Mouse (Mus musculus) lung, embryonic 16.5 days (tissue): Measurements from ENCODE around the gene G430095P16Rik. TPM values are rescaled to one million over a fixed set of nuclear protein-coding genes. Genes with fewer than 3 reads are reported as not detected.

Experiments
- ATAC-seq: fragments of 200-750 bp; cut with Nextera tagmentation; 2 replicates; pipeline ENCODE4 v1.8.0; 2017; ENCODE audit warnings: low read depth, mild to moderate bottlenecking, moderate library complexity
- H3K27ac ChIP-seq: fragments of 300-500 bp; sonication (generic); 2 replicates; pipeline ENCODE4 v1.5.1; 2014; ENCODE audit warnings: mild to moderate bottlenecking, control low read depth, low read length
- H3K27me3 ChIP-seq: fragments of 300-500 bp; sonication (generic); 2 replicates; pipeline ENCODE4 v1.6.1; 2014; ENCODE audit warnings: low read depth, low read length, mixed read lengths; ENCODE audit not compliant: control insufficient read depth, insufficient read depth
- H3K36me3 ChIP-seq: fragments of 300-500 bp; sonication (generic); 2 replicates; pipeline ENCODE4 v1.6.1; 2014; ENCODE audit warnings: low read length; ENCODE audit not compliant: control insufficient read depth, insufficient read depth
- H3K4me1 ChIP-seq: fragments of 300-500 bp; sonication (generic); replicated peaks from 2 replicates; pipeline ENCODE4 v1.6.1; 2014; ENCODE audit warnings: low read length, mixed read lengths; ENCODE audit not compliant: control insufficient read depth, insufficient read depth
- H3K4me2 ChIP-seq: fragments of 300-500 bp; sonication (generic); 2 replicates; pipeline ENCODE4 v1.6.1; 2014; ENCODE audit warnings: low read depth, low read length, control low read depth
- H3K4me3 ChIP-seq: fragments of 300-500 bp; sonication (generic); 2 replicates; pipeline ENCODE4 v1.5.1; 2014; ENCODE audit warnings: mild to moderate bottlenecking, low read length, control low read depth
- H3K9ac ChIP-seq: fragments of 300-500 bp; sonication (generic); 2 replicates; pipeline ENCODE4 v1.6.1; 2014; ENCODE audit warnings: low read length, control low read depth
- H3K9me3 ChIP-seq: fragments of 300-500 bp; sonication (generic); 2 replicates; pipeline ENCODE4 v1.6.1; 2016; ENCODE audit warnings: low read length; ENCODE audit not compliant: control insufficient read depth
- WGBS: fragments of 180-500 bp; shearing (Covaris S2); extraction: QIAGEN DNeasy Blood & Tissue Kit; methylation state at CpG from one replicate; pipeline ENCODE4 v1.1.7; 2014; 5-methylcytosine and 5-hydroxymethylcytosine counted together
- polyA plus RNA-seq: library from polyadenylated mRNA; unstranded; fragments of >200 nt; fragmentation: Nextera tagmentation; extraction: Ambion mirVana; gene quantifications from 2 replicates; pipeline ENCODE4 v1.2.1, GENCODE M21; 2015

G430095P16Rik gene
- polyA plus RNA-seq, 1 experiment from 2014 or later = 3.1 TPM

GRCm38 (mm10) chr8:84760405-84760805 is 37.6 kb downstream of the G430095P16Rik start:
- no peaks in the 10 kb centered on the region for H3K27me3 ChIP-seq
- no peak overlapping the region for H3K4me2 ChIP-seq
- WGBS = 47% methylated on average over 7 of the region's 7 CpGs
- no peak overlapping the region for H3K9ac ChIP-seq
- H3K27ac ChIP-seq = no peak overlapping the region
- H3K4me3 ChIP-seq = no peak overlapping the region
- H3K4me1 ChIP-seq = peaks cover 15% of the 10 kb centered on the region
- H3K36me3 ChIP-seq = peaks cover 12% of the 10 kb centered on the region
- no peak for ATAC-seq
- H3K9me3 ChIP-seq = no peaks in the 10 kb centered on the region

- Histone ChIP-seq H3K36me3 (peaks cover 9% of the 10 kb centered on the region), H3K27me3 (no peaks in the 10 kb centered on the region), H3K9me3 (no peaks in the 10 kb centered on the region), H3K9ac (no peak overlapping the region), H3K4me1 (peaks cover 20% of the 10 kb centered on the region), H3K4me2 (no peak overlapping the region), H3K4me3 (no peak overlapping the region), H3K27ac (no peak overlapping the region)
- no peak for ATAC-seq
- WGBS = 57% methylated on average over 2 of the region's 2 CpGs
Measured at GRCm38 (mm10) chr8:84760901-84761300, 38.1 kb downstream of the G430095P16Rik start.

GRCm38 (mm10) chr8:84764100-84764499 is 41.3 kb downstream of the G430095P16Rik start:
- Histone ChIP-seq H3K9ac (no peak overlapping the region), H3K36me3 (peaks cover 13% of the 10 kb centered on the region), H3K27me3 (no peaks in the 10 kb centered on the region), H3K27ac (no peak overlapping the region), H3K4me2 (no peak overlapping the region), H3K9me3 (no peaks in the 10 kb centered on the region), H3K4me1 (peaks cover 17% of the 10 kb centered on the region), H3K4me3 (no peak overlapping the region)
- ATAC-seq = no peak; the same call in 1 of the 2 replicates
- WGBS = 47% methylated on average over 4 of the region's 4 CpGs

GRCm38 (mm10) chr8:84764870-84765495 is 42.2 kb downstream of the G430095P16Rik start:
- Histone ChIP-seq H3K9ac (no peak overlapping the region), H3K9me3 (no peaks in the 10 kb centered on the region), H3K27ac (no peak overlapping the region), H3K4me3 (no peak overlapping the region), H3K27me3 (no peaks in the 10 kb centered on the region), H3K36me3 (peaks cover 16% of the 10 kb centered on the region), H3K4me1 (peaks cover 24% of the 10 kb centered on the region), H3K4me2 (no peak overlapping the region)
- ATAC-seq = no peak
- WGBS = 72% methylated on average over 17 of the region's 17 CpGs

- Histone ChIP-seq H3K9me3 (no peaks in the 10 kb centered on the region), H3K27ac (no peak overlapping the region), H3K4me3 (no peak overlapping the region), H3K36me3 (peaks cover 16% of the 10 kb centered on the region), H3K4me1 (peaks cover 25% of the 10 kb centered on the region), H3K27me3 (no peaks in the 10 kb centered on the region), H3K4me2 (no peak overlapping the region), H3K9ac (no peak overlapping the region)
- ATAC-seq = no peak
- WGBS = 22% methylated on average over 10 of the region's 10 CpGs
Measured at GRCm38 (mm10) chr8:84765629-84766028, 42.8 kb downstream of the G430095P16Rik start.

- no peak for ATAC-seq
- no peaks in the 10 kb centered on the region for H3K27me3 ChIP-seq
- H3K36me3 ChIP-seq = peaks cover 16% of the 10 kb centered on the region
- H3K4me1 ChIP-seq = peaks cover 32% of the 10 kb centered on the region
- no peaks in the 10 kb centered on the region for H3K9me3 ChIP-seq
- H3K4me2 ChIP-seq = no peak overlapping the region
- H3K27ac ChIP-seq = no peak overlapping the region
- H3K9ac ChIP-seq = peak overlapping the region; percentile 39; the same call in 1 of the 2 replicates
- WGBS = 57% methylated on average over 9 of the region's 9 CpGs
- H3K4me3 ChIP-seq = no peak overlapping the region
Measured at GRCm38 (mm10) chr8:84766422-84766821, 43.6 kb downstream of the G430095P16Rik start.

GRCm38 (mm10) chr8:84767221-84767620 is 44.4 kb downstream of the G430095P16Rik start:
- ATAC-seq = no peak
- Histone ChIP-seq H3K4me3 (no peak overlapping the region), H3K9me3 (no peaks in the 10 kb centered on the region), H3K27me3 (no peaks in the 10 kb centered on the region), H3K4me1 (peaks cover 40% of the 10 kb centered on the region), H3K4me2 (no peak overlapping the region), H3K27ac (no peak overlapping the region), H3K9ac (no peak overlapping the region), H3K36me3 (peaks cover 13% of the 10 kb centered on the region)
- WGBS = 82% methylated on average over 10 of the region's 10 CpGs

- 85% methylated on average over 14 of the region's 14 CpGs for WGBS
- H3K4me1 ChIP-seq = peaks cover 53% of the 10 kb centered on the region
- ATAC-seq = no peak
- no peak overlapping the region for H3K4me2 ChIP-seq
- peaks cover 11% of the 10 kb centered on the region for H3K36me3 ChIP-seq
- no peaks in the 10 kb centered on the region for H3K27me3 ChIP-seq
- H3K9me3 ChIP-seq = no peaks in the 10 kb centered on the region
- H3K27ac ChIP-seq = no peak overlapping the region
- H3K4me3 ChIP-seq = no peak overlapping the region
- H3K9ac ChIP-seq = no peak overlapping the region
Measured at GRCm38 (mm10) chr8:84768343-84769095, 45.7 kb downstream of the G430095P16Rik start.

GRCm38 (mm10) chr8:84769324-84769723 is 46.5 kb downstream of the G430095P16Rik start:
- WGBS = 90% methylated on average over 8 of the region's 8 CpGs
- no peak overlapping the region for H3K4me2 ChIP-seq
- no peak for ATAC-seq
- no peaks in the 10 kb centered on the region for H3K9me3 ChIP-seq
- no peak overlapping the region for H3K27ac ChIP-seq
- no peak overlapping the region for H3K9ac ChIP-seq
- peaks cover 11% of the 10 kb centered on the region for H3K36me3 ChIP-seq
- H3K27me3 ChIP-seq = no peaks in the 10 kb centered on the region
- H3K4me3 ChIP-seq = no peak overlapping the region
- H3K4me1 ChIP-seq = peaks cover 58% of the 10 kb centered on the region
